Mouse (Mus musculus) stomach, postnatal 0 days (tissue): ENCODE results near the gene Arrb2.

Experiments
- CTCF ChIP-seq: IDR thresholded peaks from 2 replicates; pipeline ENCODE4 v1.5.1; 2016; ENCODE audit warnings: antibody characterized with exemption, low read depth, mild to moderate bottlenecking, moderate library complexity
- EP300 ChIP-seq: optimal IDR thresholded peaks from 2 replicates; pipeline ENCODE3; 2016; ENCODE audit warnings: antibody characterized with exemption

DNA sequence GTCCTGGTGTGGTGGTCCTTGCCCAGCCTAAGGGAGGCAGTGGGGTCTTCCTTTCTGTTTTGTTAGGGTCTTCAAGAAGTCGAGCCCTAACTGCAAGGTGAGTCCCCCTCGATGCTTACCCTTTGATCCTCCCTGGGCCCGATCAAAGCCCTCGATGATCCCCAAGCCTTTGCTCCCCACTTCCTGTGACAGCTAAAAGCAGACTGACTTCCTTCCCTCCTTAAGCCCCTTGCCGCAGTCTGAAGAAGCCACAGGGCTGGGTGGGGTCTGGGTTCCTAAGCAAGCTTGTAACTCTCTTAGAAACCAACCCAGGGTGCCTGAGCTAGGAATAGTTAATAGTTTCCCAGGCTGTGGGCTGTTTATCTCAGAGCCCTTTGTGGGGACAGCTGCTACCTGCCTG lies 3.0 kb downstream of the Arrb2 start:
- TF ChIP-seq EP300 (no peak), CTCF (no peak)
